Mouse (Mus musculus): ENCODE measurements around the gene Snx30.
A peak's percentile ranks its signal among the peaks of the same experiment; 100 is the strongest.
"Not testable (repeated sequence)": the region's sequence is repeated elsewhere in the genome, so short reads cannot be mapped to it uniquely, and the experiment has no call there.

The Snx30 gene

GRCm38 (mm10) chr4:59805181-59805967 lies at the start of gene Snx30:
Snx30 (plus strand) TSS chr4:59805840.
- peak; percentile 92 for DNase-seq

- DNase-seq: peak; percentile 62
Observed at GRCm38 (mm10) chr4:59756332-59757082, 49.1 kb upstream of the Snx30 start.

- DNase-seq: peak; percentile 32
Observed at GRCm38 (mm10) chr4:59757452-59758435, 47.9 kb upstream of the Snx30 start.

- no peak for DNase-seq
Observed at GRCm38 (mm10) chr4:59760016-59760415, 45.6 kb upstream of the Snx30 start.

- DNase-seq: peak; percentile 63
Observed at GRCm38 (mm10) chr4:59760636-59761364, 44.8 kb upstream of the Snx30 start.

- DNase-seq: no peak
Observed at GRCm38 (mm10) chr4:59761365-59761729, 44.3 kb upstream of the Snx30 start.

GRCm38 (mm10) chr4:59764950-59765349 lies 40.7 kb upstream of the Snx30 start:
- DNase-seq: no peak

GRCm38 (mm10) chr4:59765385-59766005 lies 40.1 kb upstream of the Snx30 start:
- DNase-seq: no peak

- DNase-seq: no peak
Observed at GRCm38 (mm10) chr4:59767717-59768116, 37.9 kb upstream of the Snx30 start.

- no peak for DNase-seq
Observed at GRCm38 (mm10) chr4:59772171-59772879, 33.3 kb upstream of the Snx30 start.

- DNase-seq: no peak
Observed at GRCm38 (mm10) chr4:59777828-59778227, 27.8 kb upstream of the Snx30 start.

- DNase-seq: no peak
Observed at GRCm38 (mm10) chr4:59780568-59780967, 25.1 kb upstream of the Snx30 start.

GRCm38 (mm10) chr4:59782853-59783684 lies 22.6 kb upstream of the Snx30 start:
- no peak for DNase-seq

- peak; percentile 94 for DNase-seq
Observed at GRCm38 (mm10) chr4:59783685-59784279, 21.9 kb upstream of the Snx30 start.

- DNase-seq: no peak
Observed at GRCm38 (mm10) chr4:59785412-59785811, 20.2 kb upstream of the Snx30 start.

GRCm38 (mm10) chr4:59786661-59787060 lies 19.0 kb upstream of the Snx30 start:
- DNase-seq: peak; percentile 80

- peak; percentile 18 for DNase-seq
Observed at GRCm38 (mm10) chr4:59787126-59787525, 18.5 kb upstream of the Snx30 start.

GRCm38 (mm10) chr4:59789015-59789414 lies 16.6 kb upstream of the Snx30 start:
- no peak for DNase-seq

- not testable (repeated sequence) for DNase-seq
Observed at GRCm38 (mm10) chr4:59793626-59794025, 12.0 kb upstream of the Snx30 start.

- no peak for DNase-seq
Observed at GRCm38 (mm10) chr4:59794116-59794515, 11.5 kb upstream of the Snx30 start.

Data from kidney, adult 18-20 months (tissue).